Mouse (Mus musculus) megakaryocyte, adult 5-6 weeks (primary cell): ENCODE measurements around the gene Slc25a24. TPM values are rescaled to one million over a fixed set of nuclear protein-coding genes. Genes with fewer than 3 reads are reported as not detected.

Experiments
- ATAC-seq: 2 replicates; pipeline ENCODE4 v1.8.0; 2016; ENCODE audit warnings: mild to moderate bottlenecking, inconsistent platforms; ENCODE audit not compliant: poor library complexity, severe bottlenecking
- total RNA-seq, 2 experiments: library from RNA; stranded (forward) in 1 of 2; stranded (reverse) in 1 of 2; fragments of 153-499, 151-499 nt in 1 of 2; fragments of 221-1000, 200-1000 nt in 1 of 2; gene quantifications; 2 replicates each; pipeline versions ENCODE4 v1.2.3 to v1.2.4; 2015 to 2017

Slc25a24 gene
- total RNA-seq (2015) (79.2 and 86.8 TPM in 2 replicates), total RNA-seq (2017) (87.0 and 90.7 TPM in 2 replicates)

DNA sequence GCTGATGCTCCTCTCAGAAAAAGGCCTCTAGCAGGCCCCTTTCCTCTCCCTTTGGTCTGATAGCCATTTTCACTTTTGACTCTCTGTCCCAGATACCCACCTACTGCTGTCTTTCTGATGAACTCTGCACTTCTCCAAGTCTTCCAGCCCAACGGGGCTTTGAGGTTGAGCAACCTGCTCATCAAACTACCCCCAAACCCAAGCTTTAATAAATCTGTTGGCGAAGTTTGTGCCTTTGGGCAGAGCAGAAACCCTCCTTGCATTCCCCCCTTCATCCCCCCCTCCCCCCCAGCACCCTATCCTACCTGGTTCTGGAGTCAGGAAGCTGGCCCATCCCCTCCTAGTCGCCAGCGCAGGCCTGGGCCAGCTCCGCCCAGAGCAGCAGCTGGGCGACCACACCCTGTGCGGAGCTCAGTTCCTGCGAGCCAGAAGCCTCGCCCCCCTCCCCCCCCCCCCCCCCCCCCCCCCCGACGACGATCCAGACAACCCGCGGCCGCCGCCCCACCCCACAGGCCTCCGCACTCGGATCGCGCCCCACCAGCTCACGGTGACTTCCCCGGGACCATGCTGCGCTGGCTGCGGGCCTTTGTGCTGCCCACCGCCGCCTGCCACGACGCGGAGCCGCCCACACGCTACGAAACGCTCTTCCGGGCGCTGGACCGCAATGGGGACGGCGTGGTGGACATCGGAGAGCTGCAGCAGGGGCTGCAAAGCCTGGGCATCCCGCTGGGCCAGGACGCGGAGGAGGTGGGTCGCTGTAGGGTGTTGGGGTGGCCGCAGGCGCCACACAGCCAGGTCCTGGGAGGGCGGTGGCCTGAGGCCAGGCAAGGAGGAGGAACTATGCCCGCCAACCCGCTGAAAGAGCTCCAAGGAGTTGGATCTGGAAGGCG lies at the start of gene Slc25a24:
Gene Slc25a24, plus strand, starts transcription at position 509 of the 890 bp plus-strand sequence.
- peak; percentile 83 for ATAC-seq

DNA sequence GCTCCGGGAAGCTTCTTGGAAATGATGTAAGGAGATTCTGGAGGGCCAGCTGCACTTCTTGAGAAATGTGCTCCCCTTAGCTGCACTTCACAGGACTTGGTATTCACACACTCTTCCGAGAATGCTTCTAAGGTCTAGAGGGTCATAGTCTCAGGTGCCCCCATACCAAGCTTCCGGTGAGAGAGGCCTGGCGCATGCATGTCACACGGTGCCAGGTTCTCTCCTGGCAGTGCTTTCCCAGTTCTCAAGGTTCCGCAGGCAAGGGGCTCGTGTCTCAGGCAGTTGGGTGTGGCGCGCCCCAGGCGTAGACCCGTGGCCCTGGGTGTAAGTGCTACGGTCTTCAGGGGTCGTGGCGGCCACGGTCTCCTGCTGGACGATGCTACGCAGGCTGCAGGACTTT lies 42.8 kb upstream of the Slc25a24 start, which contains the start of gene Slc25a54:
Gene Slc25a54, plus strand, starts transcription at position 301 of the 400 bp plus-strand sequence.
- ATAC-seq, result no peak

DNA sequence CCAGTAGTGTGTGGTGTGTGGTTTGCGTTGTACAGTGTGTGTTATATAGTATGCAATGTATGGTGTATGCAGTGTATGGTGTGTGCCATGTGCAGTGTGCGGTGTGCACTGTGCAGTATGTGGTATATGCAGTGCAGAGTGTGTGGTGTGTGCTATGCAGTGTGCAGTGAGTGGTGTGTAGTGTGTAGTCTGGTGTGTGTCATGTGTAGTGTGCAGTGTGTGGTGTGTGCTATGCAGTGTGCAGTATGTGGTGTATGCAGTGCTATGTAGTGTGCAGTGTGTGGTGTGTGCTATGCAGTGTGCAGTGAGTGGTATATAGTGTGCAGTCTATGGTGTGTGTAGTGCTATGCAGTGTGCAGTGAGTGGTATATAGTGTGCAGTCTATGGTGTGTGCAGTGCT lies 38.5 kb upstream of the Slc25a24 start:
- ATAC-seq, result no peak

DNA sequence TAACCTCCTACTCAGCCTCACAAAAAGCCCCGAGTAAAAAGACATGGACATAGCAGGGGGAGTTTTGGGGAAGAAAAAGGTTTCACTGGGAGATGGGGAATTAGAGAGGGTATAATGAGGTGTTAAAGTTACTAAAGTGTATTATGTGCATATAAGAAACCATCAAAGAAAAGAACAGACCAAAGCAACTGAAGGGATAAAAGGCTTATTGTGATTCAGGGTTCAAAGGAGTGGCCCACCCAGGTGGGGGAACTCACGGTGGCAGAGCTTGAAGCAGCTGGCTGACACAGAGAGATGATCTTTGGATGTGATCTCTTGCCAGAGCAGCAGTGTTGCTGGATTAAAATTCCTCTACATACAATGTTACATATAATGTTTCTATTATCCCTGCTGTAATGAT lies 34.5 kb upstream of the Slc25a24 start:
- ATAC-seq, result no peak

DNA sequence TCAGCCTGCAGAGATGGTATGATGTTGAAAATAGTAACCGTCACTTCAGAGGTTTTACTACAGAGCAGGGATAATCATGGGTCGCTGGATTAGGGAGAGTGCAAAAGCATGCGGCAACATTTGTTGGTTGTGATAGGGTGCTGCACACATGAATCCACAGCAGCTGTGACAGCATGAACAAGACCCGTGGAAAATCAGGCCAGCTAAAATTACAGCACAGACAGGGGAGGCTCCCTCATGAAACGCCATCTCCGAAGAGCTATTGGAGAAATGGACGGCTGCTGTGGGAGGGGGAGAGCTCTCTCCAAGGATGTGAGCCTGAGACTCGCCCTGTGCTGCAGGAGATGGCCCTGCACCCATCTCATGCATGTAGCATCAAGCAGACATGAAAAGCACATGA lies 18.2 kb upstream of the Slc25a24 start:
- ATAC-seq, result no peak

DNA sequence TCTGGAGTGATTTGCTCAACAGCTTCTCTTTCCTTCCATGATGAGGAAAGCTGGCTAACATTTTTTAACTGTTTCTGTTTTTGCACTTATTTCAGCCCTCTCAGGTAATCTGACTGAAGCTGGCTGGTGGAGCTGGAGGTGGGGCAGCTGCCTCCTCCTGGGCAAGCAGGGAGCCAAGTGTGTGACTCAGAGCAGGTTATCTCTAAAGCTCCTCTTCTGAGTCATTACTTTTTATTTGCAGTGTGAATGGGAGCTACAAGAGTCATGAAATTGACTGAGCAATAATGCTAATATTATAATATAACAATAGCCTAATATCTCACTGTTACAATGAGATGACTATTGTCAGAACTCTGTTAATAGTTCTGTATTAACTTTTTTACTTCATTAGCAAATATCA lies 5.8 kb upstream of the Slc25a24 start:
- no peak for ATAC-seq

DNA sequence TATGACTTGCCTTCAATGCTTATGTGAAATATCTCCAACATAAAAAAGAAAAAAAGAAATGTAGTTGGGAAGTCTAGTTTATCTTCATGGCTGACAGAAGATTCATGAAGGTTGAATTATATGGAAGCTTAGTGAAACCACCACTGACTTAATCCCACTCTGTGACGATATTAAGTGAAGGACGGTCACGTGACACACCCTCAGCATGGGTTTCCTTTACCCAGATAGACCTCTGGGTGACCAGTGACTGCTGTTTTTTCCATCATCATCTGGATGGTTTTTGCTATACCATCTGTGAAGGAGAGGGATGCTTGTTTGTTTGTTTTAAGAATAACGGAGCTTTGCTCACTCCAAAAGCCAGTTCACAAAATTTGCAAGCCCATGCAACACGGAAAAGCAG lies 3.4 kb upstream of the Slc25a24 start:
- ATAC-seq, result no peak

DNA sequence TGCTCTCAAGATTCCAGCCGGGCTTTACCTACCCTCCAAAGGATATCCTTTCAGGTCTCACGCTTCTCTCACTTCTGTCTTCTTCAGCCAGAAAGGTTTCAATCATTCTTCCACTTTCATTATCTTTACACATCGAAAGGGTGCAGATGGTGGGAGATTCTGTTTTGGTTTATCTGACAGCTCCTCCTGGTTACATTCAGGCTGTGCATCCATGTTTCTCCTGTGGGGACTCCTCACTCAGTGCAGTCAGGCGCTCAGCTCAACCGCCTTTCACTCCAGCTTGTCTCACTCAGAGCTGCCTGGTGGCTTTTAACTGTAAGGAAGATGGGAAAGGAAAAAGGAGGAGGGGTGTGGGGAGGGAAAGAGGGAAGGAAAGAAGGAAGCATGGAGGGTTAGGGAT lies 3.0 kb upstream of the Slc25a24 start:
- no peak for ATAC-seq

DNA sequence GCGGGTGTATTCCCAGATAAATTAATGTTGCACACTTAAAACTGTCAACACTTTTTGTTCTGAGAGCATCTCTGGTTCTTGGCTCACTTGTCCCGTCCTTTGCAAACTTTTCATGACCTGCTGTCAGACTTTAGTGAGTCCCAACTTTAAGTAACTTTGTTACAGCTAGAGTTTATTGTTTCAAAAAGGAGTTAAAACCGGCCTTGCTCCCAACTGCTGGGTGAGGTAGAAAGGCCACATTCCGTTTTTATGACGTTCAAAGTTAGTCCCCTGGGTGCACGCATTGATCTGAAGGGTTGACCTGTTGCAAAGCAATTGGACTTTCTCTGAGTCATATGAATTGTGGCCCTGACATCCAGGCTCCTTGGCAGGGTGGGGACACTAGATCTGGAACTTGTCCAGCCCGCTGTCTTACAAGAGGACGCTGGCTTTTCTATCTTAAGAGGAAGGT lies 607 bp downstream of the Slc25a24 start:
- peak; percentile 28 for ATAC-seq

DNA sequence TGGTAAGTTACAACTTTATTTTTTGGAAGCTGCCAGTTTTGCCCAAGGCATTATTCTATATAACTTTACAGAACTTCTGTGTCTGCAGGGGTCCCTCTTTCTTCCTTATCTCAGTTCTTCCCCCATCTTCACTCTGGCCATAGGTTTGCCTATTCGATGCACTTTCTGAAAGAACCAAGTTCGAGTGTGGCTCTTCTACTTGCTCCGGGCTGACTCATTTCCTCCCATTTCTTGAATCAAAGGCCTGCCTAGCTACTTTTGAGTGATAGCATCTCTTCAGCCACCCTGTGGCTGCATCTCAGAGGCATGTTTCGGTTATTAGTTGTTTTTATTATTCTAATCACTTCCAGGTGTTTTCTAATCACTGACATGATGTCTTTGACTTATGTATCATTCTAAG lies 1.1 kb downstream of the Slc25a24 start:
- no peak for ATAC-seq

DNA sequence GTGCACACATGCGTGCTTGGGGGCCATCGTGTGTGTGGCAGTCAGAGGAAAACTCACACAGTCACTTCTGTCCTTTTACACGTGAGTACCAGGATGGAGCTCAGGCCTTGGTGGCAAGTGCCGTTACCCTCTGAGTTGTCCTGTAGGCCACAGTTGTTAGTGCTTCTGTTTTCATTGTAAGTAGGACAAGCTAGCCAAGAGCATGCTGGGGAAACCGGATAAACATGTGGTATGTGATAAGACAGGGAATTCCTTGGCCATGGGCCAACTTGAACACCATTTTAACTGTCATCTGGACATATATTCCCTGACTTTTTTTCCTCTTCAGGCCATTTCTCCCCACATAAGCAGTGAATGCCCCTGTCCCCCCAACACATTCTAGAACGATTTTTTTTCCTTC lies 2.6 kb downstream of the Slc25a24 start:
- ATAC-seq, result no peak

DNA sequence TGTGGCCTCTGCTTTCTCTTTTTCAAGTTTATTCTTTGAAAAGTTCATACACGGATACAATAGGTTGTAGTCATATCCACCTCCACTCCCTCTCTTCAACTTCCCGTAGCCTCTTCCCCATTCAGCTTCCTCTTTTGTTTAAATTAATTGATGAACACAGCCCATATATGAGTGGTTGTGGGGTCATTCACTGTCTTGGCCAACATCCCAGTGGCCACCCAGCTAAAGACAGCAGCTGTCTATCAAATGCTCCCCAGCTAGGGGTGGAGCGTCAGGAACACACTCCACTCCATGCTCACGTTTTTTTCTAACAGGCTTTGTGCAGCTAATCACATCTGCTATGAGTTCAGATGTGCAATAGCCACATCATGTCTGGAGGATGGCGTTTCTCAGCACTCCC lies 6.8 kb downstream of the Slc25a24 start:
- ATAC-seq, result peak; percentile 90

DNA sequence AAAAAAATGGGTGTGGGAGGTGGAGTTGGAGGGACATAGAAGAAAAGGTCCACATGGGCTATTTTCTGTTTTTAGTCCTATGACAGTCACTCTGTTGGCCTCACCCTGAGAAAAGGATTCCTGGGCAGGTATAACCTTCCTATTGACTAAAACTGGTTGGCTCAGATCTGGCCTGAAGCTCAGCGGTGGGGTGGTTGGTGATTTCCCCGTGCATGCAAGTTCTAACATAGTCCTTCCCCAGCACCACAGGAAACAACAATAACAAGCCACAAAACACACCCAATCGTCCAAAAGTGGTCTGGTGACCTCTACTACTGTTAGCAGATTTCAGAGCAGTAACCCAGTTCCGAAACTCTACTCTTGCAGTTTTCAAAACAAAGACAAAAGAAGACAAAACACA lies 10.0 kb downstream of the Slc25a24 start:
- no peak for ATAC-seq

DNA sequence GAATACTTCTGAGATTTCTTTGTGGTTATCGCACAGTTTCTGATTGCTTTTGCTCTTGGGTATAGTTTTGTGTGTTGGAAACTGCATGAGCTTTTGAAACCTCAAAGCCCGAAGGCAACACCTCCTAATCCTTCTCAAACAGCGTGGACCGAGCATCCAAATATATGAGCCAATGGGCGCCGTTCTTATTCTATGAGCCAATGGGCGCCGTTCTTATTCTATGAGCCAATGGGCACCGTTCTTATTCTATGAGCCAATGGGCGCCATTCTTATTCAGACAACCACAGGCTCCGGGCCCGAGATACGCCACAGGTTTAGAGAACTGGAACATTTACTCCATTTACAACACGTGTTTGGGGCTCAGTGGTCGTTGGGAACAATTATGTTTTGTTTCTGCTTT lies 11.1 kb downstream of the Slc25a24 start:
- ATAC-seq, result no peak

DNA sequence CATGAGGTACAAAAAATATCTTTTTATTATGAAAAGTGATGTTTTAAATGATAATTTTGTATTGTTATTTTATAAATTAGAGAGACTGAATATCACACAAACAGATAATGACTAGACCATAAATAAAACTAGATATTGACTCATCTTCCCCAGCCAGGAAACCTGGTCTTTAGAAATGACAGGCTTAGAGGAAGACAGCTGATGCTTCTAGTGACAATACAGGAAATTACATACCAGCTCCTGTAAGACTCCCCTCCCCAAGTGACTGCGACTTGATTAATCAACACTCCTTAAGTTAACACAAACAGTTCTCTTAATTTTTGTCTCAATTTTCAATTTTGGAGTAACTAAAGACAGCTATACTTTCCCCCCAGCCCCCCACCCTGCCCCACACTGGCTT lies 12.4 kb downstream of the Slc25a24 start:
- peak; percentile 86 for ATAC-seq

DNA sequence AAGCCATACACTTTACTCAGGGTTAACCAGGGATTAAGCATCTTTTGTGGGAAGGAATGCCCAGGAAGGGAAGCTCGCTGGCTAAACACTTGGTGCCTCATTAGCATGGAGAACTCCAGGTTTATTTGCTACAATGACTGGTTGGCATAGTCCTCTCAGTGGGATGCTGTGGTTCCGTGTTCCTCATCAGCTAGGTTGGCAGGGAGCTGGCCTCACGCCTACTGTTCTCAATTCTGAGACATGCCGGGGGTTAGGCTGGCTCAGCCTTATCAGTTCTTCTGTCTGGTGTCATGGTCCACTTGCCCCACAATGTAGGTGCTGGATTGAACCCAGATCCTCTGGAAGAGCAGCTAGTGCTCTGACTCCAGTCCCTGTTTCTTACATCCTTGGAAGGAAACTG lies 29.6 kb downstream of the Slc25a24 start:
- no peak for ATAC-seq

DNA sequence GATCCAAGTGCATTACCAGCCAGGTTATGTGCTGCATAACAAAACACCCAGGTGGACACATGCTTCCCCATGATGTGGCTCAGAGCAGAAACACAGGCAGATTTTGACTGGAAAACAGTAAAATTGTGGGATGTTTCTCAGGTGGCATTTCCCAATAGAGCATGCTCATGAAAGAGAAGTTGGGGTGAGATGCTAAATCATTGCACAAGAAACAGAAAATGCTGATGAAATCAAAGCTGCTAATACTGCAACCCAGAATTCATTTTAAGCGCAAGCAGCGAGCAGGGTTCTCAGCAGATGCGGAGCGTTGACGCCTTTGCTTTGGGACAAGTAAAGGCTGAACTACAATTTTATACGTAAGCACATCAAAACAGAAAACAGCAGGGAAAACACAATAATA lies 30.5 kb downstream of the Slc25a24 start:
- peak; percentile 91 for ATAC-seq

DNA sequence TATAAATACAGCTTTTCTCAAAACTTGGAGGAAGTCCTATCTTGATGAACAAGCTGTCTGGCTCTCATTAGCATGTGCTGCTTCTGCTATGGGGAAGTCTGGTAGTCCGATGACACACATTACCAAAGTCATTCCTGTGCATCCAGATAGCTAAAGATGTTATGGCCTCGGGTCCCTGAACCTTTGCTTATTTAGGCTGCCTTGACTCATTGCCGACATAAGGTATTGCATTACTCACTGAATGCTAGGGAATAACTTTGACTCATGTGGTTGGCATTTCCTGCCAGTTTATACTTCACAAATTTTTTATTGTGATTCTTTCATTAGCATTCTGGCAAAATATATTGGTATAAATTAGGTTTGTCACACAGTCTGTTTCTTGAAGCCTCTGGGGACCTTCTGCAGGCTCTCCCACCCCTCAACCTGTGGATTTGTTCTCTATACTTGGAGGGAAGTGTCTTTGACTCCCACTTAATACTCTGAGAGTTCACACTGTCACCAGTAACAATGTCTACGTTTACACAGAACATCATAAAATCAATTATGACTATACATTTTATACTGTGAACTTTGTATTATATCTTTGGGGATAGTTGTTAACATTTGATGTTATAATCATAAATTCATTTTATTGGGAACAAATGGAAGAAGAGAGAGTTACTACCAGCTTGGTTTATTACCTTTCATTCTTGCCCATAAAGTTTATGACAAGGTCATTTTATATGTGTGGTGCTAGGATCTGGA lies 33.1 kb downstream of the Slc25a24 start:
- ATAC-seq, result no peak

DNA sequence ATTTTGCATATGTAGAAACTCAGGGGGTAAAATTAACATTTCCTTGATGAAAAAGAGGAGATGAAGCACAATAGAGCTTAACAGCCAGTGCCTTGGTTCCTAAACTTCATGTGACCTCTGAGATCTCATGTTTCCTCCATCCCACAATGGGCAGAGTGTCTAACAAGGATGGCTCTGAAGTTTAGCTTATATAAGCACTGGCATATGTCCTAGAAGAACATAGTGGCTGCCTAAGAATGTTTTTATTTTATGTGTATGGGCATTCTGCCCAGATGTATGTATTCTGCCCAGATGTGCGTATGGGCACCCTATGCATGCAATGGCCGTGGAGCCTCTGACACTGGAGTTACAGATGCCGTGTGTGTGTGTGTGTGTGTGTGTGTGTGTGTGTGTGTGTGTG lies 34.5 kb downstream of the Slc25a24 start:
- ATAC-seq, result no peak

DNA sequence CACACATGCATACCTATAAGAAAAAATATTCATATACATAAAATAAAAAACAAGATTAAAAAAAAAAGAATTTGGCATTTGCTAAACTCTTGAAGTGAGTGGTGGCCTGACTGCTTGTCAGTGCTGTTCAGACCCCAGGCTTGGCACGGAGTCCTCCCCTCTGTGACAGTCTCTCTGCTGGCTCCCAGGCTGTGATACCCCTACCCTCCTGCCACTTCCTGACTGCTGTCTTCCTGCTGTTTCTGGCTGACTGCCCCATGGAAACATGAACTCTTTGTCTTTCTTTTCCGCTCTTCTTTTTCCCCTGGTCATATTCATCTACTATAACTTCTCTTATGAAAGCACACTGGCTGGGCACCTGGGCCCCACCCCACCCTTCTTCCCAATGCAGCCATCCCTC lies 41.1 kb downstream of the Slc25a24 start:
- ATAC-seq, result no peak

DNA sequence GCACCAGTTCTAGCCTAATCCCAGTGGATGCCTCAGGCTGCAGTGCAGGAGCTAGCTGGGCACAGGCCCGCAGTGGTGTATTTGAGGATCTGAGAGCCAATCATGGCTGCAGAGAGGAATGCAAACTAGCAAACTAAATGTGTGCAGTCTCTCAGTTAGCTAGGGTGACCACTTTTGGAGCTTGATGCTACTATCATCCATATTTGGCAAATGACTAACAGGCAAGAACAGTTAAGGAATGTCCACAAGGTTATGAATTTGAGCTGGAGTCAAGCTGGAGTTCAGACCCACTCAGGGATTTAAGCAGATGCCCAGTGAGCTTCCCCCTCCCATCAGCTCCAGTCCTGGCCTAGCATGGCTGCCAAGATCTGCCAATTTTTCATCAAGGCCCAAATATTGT lies 41.7 kb downstream of the Slc25a24 start:
- no peak for ATAC-seq
